Mouse (Mus musculus): Measurements from ENCODE around the gene Ctnnb1. TPM values are rescaled to one million over a fixed set of nuclear protein-coding genes. Genes with fewer than 3 reads are reported as not detected.

Ctnnb1 gene
- polyA plus RNA-seq, 1 experiment from 2014 or later: 436 TPM

- no peak overlapping the region; a peak in 1 of 4 replicates for H3K27ac ChIP-seq (replicated peaks in 1 of 2; ENCODE audit: control insufficient read depth in 1 of 2, insufficient read depth in 1 of 2, low read depth in 2 of 2, low read length in 2 of 2)
- no peak overlapping the region for H3K4me2 ChIP-seq (ENCODE audit: low read length)
- no peak; the same call in 1 of the 2 replicates for ATAC-seq (ENCODE audit: insufficient number of reproducible peaks, insufficient read depth, low FRiP score, low read depth)
- no peaks in the 10 kb centered on the region for H3K9me3 ChIP-seq (ENCODE audit: control insufficient read depth, low read length)
- WGBS: 47% methylated on average over 5 of the region's 5 CpGs
- no peaks in the 10 kb centered on the region for H3K36me3 ChIP-seq (ENCODE audit: control insufficient read depth, insufficient read depth, low read length)
- H3K27me3 ChIP-seq (ENCODE audit: control insufficient read depth, insufficient read depth, low read length): no peaks in the 10 kb centered on the region
- no peak overlapping the region for H3K4me3 ChIP-seq (ENCODE audit: control insufficient read depth in 1 of 2, insufficient read depth in 1 of 2, low read depth in 1 of 2, low read length in 2 of 2)
- no peak overlapping the region for H3K9ac ChIP-seq (ENCODE audit: low read length)
- peaks cover 2 to 16% of the 10 kb centered on the region in 2 experiments for H3K4me1 ChIP-seq (ENCODE audit: control insufficient read depth in 2 of 2, insufficient read depth in 2 of 2, low read length in 2 of 2)
Measured at GRCm38 (mm10) chr9:120976158-120976557, 47.1 kb downstream of the Ctnnb1 start.

DNA sequence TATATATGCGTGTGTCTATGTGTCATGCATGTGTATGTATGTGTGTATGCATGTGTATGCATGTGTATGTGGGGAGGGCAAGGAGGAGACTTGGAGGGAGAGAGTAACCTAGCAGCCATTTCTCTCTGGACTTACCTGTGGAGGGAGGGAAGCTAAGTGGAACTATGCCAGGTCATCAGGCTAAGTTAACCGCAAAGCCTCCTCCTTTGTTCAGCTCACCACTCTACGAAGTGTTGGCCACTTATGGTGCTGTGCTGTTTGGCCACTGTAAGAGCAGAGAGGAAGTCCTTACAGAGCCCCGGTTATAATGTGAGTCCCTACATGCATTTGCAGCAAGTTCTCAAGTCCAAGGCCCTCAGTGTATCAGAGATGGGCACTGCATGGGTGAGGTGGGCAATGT is 47.8 kb downstream of the Ctnnb1 start:
- WGBS: 88% methylated on average over 4 of the region's 4 CpGs
- H3K4me2 ChIP-seq (ENCODE audit: low read length): no peak overlapping the region
- ATAC-seq (ENCODE audit: insufficient number of reproducible peaks, insufficient read depth, low FRiP score, low read depth): no peak

GRCm38 (mm10) chr9:120981777-120982176 is 52.8 kb downstream of the Ctnnb1 start:
- Histone ChIP-seq H3K4me3 (ENCODE audit: control insufficient read depth in 1 of 2, insufficient read depth in 1 of 2, low read depth in 1 of 2, low read length in 2 of 2) (no peak overlapping the region), H3K27ac (replicated peaks in 1 of 2; ENCODE audit: control insufficient read depth in 1 of 2, insufficient read depth in 1 of 2, low read depth in 2 of 2, low read length in 2 of 2) (no peak overlapping the region), H3K9ac (ENCODE audit: low read length) (no peak overlapping the region), H3K4me1 (ENCODE audit: control insufficient read depth in 2 of 2, insufficient read depth in 2 of 2, low read length in 2 of 2) (peaks cover 8 to 11% of the 10 kb centered on the region in 2 experiments), H3K9me3 (ENCODE audit: control insufficient read depth, low read length) (no peaks in the 10 kb centered on the region), H3K4me2 (ENCODE audit: low read length) (no peak overlapping the region), H3K36me3 (ENCODE audit: control insufficient read depth, insufficient read depth, low read length) (0 out of 2 replicates have a peak, but pooled peaks cover 2% of the 10 kb centered on the region), H3K27me3 (ENCODE audit: control insufficient read depth, insufficient read depth, low read length) (no peaks in the 10 kb centered on the region)
- no peak for ATAC-seq (ENCODE audit: insufficient number of reproducible peaks, insufficient read depth, low FRiP score, low read depth)
- WGBS: 78% methylated on average over 7 of the region's 7 CpGs

More for the DNA sequence above, 47.8 kb downstream of the Ctnnb1 start:
- H3K27me3 ChIP-seq (ENCODE audit: control insufficient read depth, insufficient read depth, low read length): no peaks in the 10 kb centered on the region
- no peaks in the 10 kb centered on the region for H3K36me3 ChIP-seq (ENCODE audit: control insufficient read depth, insufficient read depth, low read length)
- peaks cover 2 to 16% of the 10 kb centered on the region in 2 experiments for H3K4me1 ChIP-seq (ENCODE audit: control insufficient read depth in 2 of 2, insufficient read depth in 2 of 2, low read length in 2 of 2)
- H3K4me3 ChIP-seq (ENCODE audit: control insufficient read depth in 1 of 2, insufficient read depth in 1 of 2, low read depth in 1 of 2, low read length in 2 of 2): no peak overlapping the region
- H3K9me3 ChIP-seq (ENCODE audit: control insufficient read depth, low read length): no peaks in the 10 kb centered on the region
- H3K9ac ChIP-seq (ENCODE audit: low read length): no peak overlapping the region
- H3K27ac ChIP-seq (replicated peaks in 1 of 2; ENCODE audit: control insufficient read depth in 1 of 2, insufficient read depth in 1 of 2, low read depth in 2 of 2, low read length in 2 of 2): no peak overlapping the region

- no peak for ATAC-seq (ENCODE audit: insufficient number of reproducible peaks, insufficient read depth, low FRiP score, low read depth)
Measured at GRCm38 (mm10) chr9:120983849-120984248, 54.8 kb downstream of the Ctnnb1 start.

GRCm38 (mm10) chr9:120984509-120984908 is 55.5 kb downstream of the Ctnnb1 start:
- WGBS: 81% methylated on average over 5 of the region's 5 CpGs
- Histone ChIP-seq H3K4me1 (ENCODE audit: control insufficient read depth in 2 of 2, insufficient read depth in 2 of 2, low read length in 2 of 2) (peaks cover 30 to 33% of the 10 kb centered on the region in 2 experiments), H3K4me3 (ENCODE audit: control insufficient read depth in 1 of 2, insufficient read depth in 1 of 2, low read depth in 1 of 2, low read length in 2 of 2) (no peak overlapping the region), H3K9me3 (ENCODE audit: control insufficient read depth, low read length) (no peaks in the 10 kb centered on the region), H3K9ac (ENCODE audit: low read length) (no peak overlapping the region), H3K36me3 (ENCODE audit: control insufficient read depth, insufficient read depth, low read length) (0 out of 2 replicates have a peak, but pooled peaks cover 2% of the 10 kb centered on the region), H3K27ac (replicated peaks in 1 of 2; ENCODE audit: control insufficient read depth in 1 of 2, insufficient read depth in 1 of 2, low read depth in 2 of 2, low read length in 2 of 2) (no peak overlapping the region), H3K4me2 (ENCODE audit: low read length) (no peak overlapping the region), H3K27me3 (ENCODE audit: control insufficient read depth, insufficient read depth, low read length) (no peaks in the 10 kb centered on the region)
- ATAC-seq (ENCODE audit: insufficient number of reproducible peaks, insufficient read depth, low FRiP score, low read depth): no peak

More at GRCm38 (mm10) chr9:120983849-120984248, 54.8 kb downstream of the Ctnnb1 start:
- Histone ChIP-seq H3K36me3 (ENCODE audit: control insufficient read depth, insufficient read depth, low read length) (0 out of 2 replicates have a peak, but pooled peaks cover 2% of the 10 kb centered on the region), H3K27me3 (ENCODE audit: control insufficient read depth, insufficient read depth, low read length) (no peaks in the 10 kb centered on the region), H3K27ac (replicated peaks in 1 of 2; ENCODE audit: control insufficient read depth in 1 of 2, insufficient read depth in 1 of 2, low read depth in 2 of 2, low read length in 2 of 2) (no peak overlapping the region), H3K4me2 (ENCODE audit: low read length) (no peak overlapping the region), H3K4me3 (ENCODE audit: control insufficient read depth in 1 of 2, insufficient read depth in 1 of 2, low read depth in 1 of 2, low read length in 2 of 2) (no peak overlapping the region), H3K4me1 (ENCODE audit: control insufficient read depth in 2 of 2, insufficient read depth in 2 of 2, low read length in 2 of 2) (peaks cover 28 to 32% of the 10 kb centered on the region in 2 experiments), H3K9ac (ENCODE audit: low read length) (no peak overlapping the region), H3K9me3 (ENCODE audit: control insufficient read depth, low read length) (no peaks in the 10 kb centered on the region)
- WGBS: 75% methylated on average over 8 of the region's 8 CpGs

DNA sequence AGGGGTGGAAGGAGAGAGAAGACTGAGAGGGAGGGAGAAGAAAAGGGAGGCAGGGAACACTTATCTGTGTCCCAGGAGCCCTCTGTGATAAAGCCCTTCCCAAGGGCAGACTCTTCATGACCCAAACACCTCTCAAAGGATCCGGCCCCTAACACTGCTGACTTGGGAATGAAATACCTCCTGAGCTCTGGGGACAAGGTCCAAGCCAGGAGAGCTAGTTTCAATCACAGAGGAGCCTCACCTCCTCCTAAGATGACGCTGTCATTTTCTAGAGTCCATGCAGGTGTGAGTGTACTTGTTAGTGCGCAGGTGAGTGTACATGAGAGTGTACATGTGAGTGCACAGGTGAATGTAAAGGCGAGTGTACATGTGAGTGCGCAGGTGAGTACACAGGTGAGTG is 56.0 kb downstream of the Ctnnb1 start:
- no peak for ATAC-seq (ENCODE audit: insufficient number of reproducible peaks, insufficient read depth, low FRiP score, low read depth)
- no peaks in the 10 kb centered on the region for H3K9me3 ChIP-seq (ENCODE audit: control insufficient read depth, low read length)
- WGBS: 94% methylated on average over 5 of the region's 5 CpGs
- H3K27me3 ChIP-seq (ENCODE audit: control insufficient read depth, insufficient read depth, low read length): no peaks in the 10 kb centered on the region
- no peak overlapping the region for H3K4me2 ChIP-seq (ENCODE audit: low read length)
- H3K4me1 ChIP-seq (ENCODE audit: control insufficient read depth in 2 of 2, insufficient read depth in 2 of 2, low read length in 2 of 2): peaks cover 33 to 34% of the 10 kb centered on the region in 2 experiments
- H3K36me3 ChIP-seq (ENCODE audit: control insufficient read depth, insufficient read depth, low read length): 0 out of 2 replicates have a peak, but pooled peaks cover 2% of the 10 kb centered on the region
- H3K9ac ChIP-seq (ENCODE audit: low read length): no peak overlapping the region
- no peak overlapping the region for H3K4me3 ChIP-seq (ENCODE audit: control insufficient read depth in 1 of 2, insufficient read depth in 1 of 2, low read depth in 1 of 2, low read length in 2 of 2)
- H3K27ac ChIP-seq (replicated peaks in 1 of 2; ENCODE audit: control insufficient read depth in 1 of 2, insufficient read depth in 1 of 2, low read depth in 2 of 2, low read length in 2 of 2): no peak overlapping the region

DNA sequence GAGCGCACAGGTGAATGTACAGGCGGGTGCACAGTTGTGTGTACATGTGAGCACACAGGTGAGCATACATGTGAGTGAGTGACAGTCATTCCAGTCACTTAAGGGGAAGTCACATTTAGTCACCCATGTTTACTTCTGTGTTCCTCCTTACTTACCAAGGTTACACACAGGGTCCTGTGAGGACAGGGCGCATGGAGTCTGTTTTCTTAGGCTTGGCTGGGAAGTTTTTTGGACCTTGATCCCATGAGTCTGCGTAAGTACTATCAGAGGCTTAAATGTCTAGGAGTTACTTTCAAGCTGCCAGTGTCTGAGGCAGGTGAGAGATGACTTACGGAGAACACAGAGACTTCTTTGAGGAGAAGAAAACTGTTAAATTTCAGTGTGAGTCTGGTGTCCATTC is 56.5 kb downstream of the Ctnnb1 start:
- ATAC-seq (ENCODE audit: insufficient number of reproducible peaks, insufficient read depth, low FRiP score, low read depth): no peak
- Histone ChIP-seq H3K9ac (ENCODE audit: low read length) (no peak overlapping the region), H3K4me2 (ENCODE audit: low read length) (no peak overlapping the region), H3K36me3 (ENCODE audit: control insufficient read depth, insufficient read depth, low read length) (0 out of 2 replicates have a peak, but pooled peaks cover 2% of the 10 kb centered on the region), H3K27me3 (ENCODE audit: control insufficient read depth, insufficient read depth, low read length) (no peaks in the 10 kb centered on the region), H3K27ac (replicated peaks in 1 of 2; ENCODE audit: control insufficient read depth in 1 of 2, insufficient read depth in 1 of 2, low read depth in 2 of 2, low read length in 2 of 2) (no peak overlapping the region), H3K4me1 (ENCODE audit: control insufficient read depth in 2 of 2, insufficient read depth in 2 of 2, low read length in 2 of 2) (peaks cover 33 to 34% of the 10 kb centered on the region in 2 experiments), H3K4me3 (ENCODE audit: control insufficient read depth in 1 of 2, insufficient read depth in 1 of 2, low read depth in 1 of 2, low read length in 2 of 2) (no peak overlapping the region), H3K9me3 (ENCODE audit: control insufficient read depth, low read length) (no peaks in the 10 kb centered on the region)
- WGBS: 96% methylated on average over 5 of the region's 5 CpGs

GRCm38 (mm10) chr9:120986255-120986654 is 57.2 kb downstream of the Ctnnb1 start:
- H3K27ac ChIP-seq (replicated peaks in 1 of 2; ENCODE audit: control insufficient read depth in 1 of 2, insufficient read depth in 1 of 2, low read depth in 2 of 2, low read length in 2 of 2): no peak overlapping the region
- 70% methylated on average over 3 of the region's 3 CpGs for WGBS
- H3K27me3 ChIP-seq (ENCODE audit: control insufficient read depth, insufficient read depth, low read length): no peaks in the 10 kb centered on the region
- H3K9ac ChIP-seq (ENCODE audit: low read length): no peak overlapping the region
- H3K9me3 ChIP-seq (ENCODE audit: control insufficient read depth, low read length): no peaks in the 10 kb centered on the region
- no peak overlapping the region for H3K4me2 ChIP-seq (ENCODE audit: low read length)
- peaks cover 33 to 34% of the 10 kb centered on the region in 2 experiments for H3K4me1 ChIP-seq (ENCODE audit: control insufficient read depth in 2 of 2, insufficient read depth in 2 of 2, low read length in 2 of 2)
- no peak overlapping the region for H3K4me3 ChIP-seq (ENCODE audit: control insufficient read depth in 1 of 2, insufficient read depth in 1 of 2, low read depth in 1 of 2, low read length in 2 of 2)
- no peak for ATAC-seq (ENCODE audit: insufficient number of reproducible peaks, insufficient read depth, low FRiP score, low read depth)
- 0 out of 2 replicates have a peak, but pooled peaks cover 2% of the 10 kb centered on the region for H3K36me3 ChIP-seq (ENCODE audit: control insufficient read depth, insufficient read depth, low read length)
